Mouse (Mus musculus): ENCODE measurements at regions not wholly inside any gene's neighbourhood (a gene's known extent, or its start where the extent isn't known, plus 50 kb on each side); places are given as distances from the start of the nearest gene placed in this dataset.
"Not testable (repeated sequence)": the region's sequence is repeated elsewhere in the genome, so short reads cannot be mapped to it uniquely, and the experiment has no call there.

DNA sequence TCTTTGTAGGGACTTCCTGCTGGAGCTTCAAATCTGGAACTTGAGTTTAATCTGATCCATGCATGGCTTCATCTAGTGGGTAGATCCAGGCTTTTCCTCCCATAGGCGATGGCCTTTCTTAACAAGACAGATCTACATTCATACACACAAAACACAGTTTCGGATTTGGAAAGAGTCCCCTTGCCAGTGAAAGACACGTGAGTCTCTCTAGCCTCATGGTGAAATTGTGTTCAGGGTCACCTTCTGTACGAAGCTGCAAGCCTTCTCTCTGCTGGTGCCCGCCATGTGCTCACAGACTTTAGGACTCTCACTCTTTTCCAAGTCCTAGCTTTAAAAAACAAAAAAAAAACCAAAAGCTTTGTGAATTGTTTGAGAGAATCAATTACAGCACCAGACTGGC, 51.4 kb upstream of the Dlx2 start:
- whole genome bisulfite sequencing, result 84% methylated on average over 5 of the region's 5 CpGs
- H3K27ac ChIP-seq (replicated peaks; ENCODE audit: low read depth, low read length), result no peak overlapping the region
- DNase-seq (ENCODE audit: low spot score), result no peak
- ATAC-seq (ENCODE audit: low FRiP score, low read depth), result no peak
- no peak overlapping the region for H3K9ac ChIP-seq (ENCODE audit: low read depth, low read length, severe bottlenecking)
- H3K9me3 ChIP-seq (ENCODE audit: control insufficient read depth, low read length), result no peaks in the 10 kb centered on the region
- no peak for TF ChIP-seq POLR2A (IDR thresholded peaks at IDR 0.05; ENCODE audit: borderline replicate concordance, extremely low read depth, insufficient read depth, insufficient read length)
- no peaks in the 10 kb centered on the region for H3K27me3 ChIP-seq (ENCODE audit: control insufficient read depth, insufficient read depth, low read length)
- H3K4me1 ChIP-seq (ENCODE audit: control insufficient read depth, insufficient read depth, low read length), result peaks cover 12% of the 10 kb centered on the region; the same call in 1 of the 2 replicates
- H3K4me3 ChIP-seq (replicated peaks; ENCODE audit: low read length), result no peak overlapping the region
- H3K36me3 ChIP-seq (ENCODE audit: control insufficient read depth, insufficient read depth, low read length), result no peaks in the 10 kb centered on the region
- no peak overlapping the region for H3K4me2 ChIP-seq (replicated peaks; ENCODE audit: low read depth, low read length, severe bottlenecking)

- H3K9me3 ChIP-seq (ENCODE audit: control insufficient read depth, low read length), result no peaks in the 10 kb centered on the region
- no peaks in the 10 kb centered on the region for H3K36me3 ChIP-seq (ENCODE audit: control insufficient read depth, insufficient read depth, low read length)
- peak overlapping the region; percentile 28 for H3K4me2 ChIP-seq (replicated peaks; ENCODE audit: low read depth, low read length, severe bottlenecking)
- H3K4me3 ChIP-seq (replicated peaks; ENCODE audit: low read length), result no peak overlapping the region
- 46% methylated on average over 10 of the region's 10 CpGs for WGBS
- no peak for ATAC-seq (ENCODE audit: low FRiP score, low read depth)
- no peak for DNase-seq (ENCODE audit: low spot score)
- H3K27ac ChIP-seq (replicated peaks; ENCODE audit: low read depth, low read length), result no peak overlapping the region
- peaks cover 12% of the 10 kb centered on the region; the same call in 1 of the 2 replicates for H3K4me1 ChIP-seq (ENCODE audit: control insufficient read depth, insufficient read depth, low read length)
- H3K9ac ChIP-seq (ENCODE audit: low read depth, low read length, severe bottlenecking), result no peak overlapping the region
- no peaks in the 10 kb centered on the region for H3K27me3 ChIP-seq (ENCODE audit: control insufficient read depth, insufficient read depth, low read length)
- no peak for TF ChIP-seq POLR2A (IDR thresholded peaks at IDR 0.05; ENCODE audit: borderline replicate concordance, extremely low read depth, insufficient read depth, insufficient read length)
Observed at GRCm38 (mm10) chr2:71598368-71598767, 51.8 kb upstream of the Dlx2 start.

- Histone ChIP-seq H3K27me3 (ENCODE audit: control insufficient read depth, insufficient read depth, low read length) (no peaks in the 10 kb centered on the region), H3K4me3 (replicated peaks; ENCODE audit: low read length) (no peak overlapping the region), H3K36me3 (ENCODE audit: control insufficient read depth, insufficient read depth, low read length) (no peaks in the 10 kb centered on the region), H3K9ac (ENCODE audit: low read depth, low read length, severe bottlenecking) (no peak overlapping the region), H3K4me2 (replicated peaks; ENCODE audit: low read depth, low read length, severe bottlenecking) (peak overlapping the region; percentile 28), H3K27ac (replicated peaks; ENCODE audit: low read depth, low read length) (no peak overlapping the region), H3K9me3 (ENCODE audit: control insufficient read depth, low read length) (no peaks in the 10 kb centered on the region), H3K4me1 (ENCODE audit: control insufficient read depth, insufficient read depth, low read length) (peaks cover 12% of the 10 kb centered on the region; the same call in 1 of the 2 replicates)
- no peak for TF ChIP-seq POLR2A (IDR thresholded peaks at IDR 0.05; ENCODE audit: borderline replicate concordance, extremely low read depth, insufficient read depth, insufficient read length)
- WGBS, result 12% methylated on average over 5 of the region's 5 CpGs
- peak; percentile 95 for DNase-seq (ENCODE audit: low spot score)
- peak; percentile 73 for ATAC-seq (ENCODE audit: low FRiP score, low read depth)
Observed at GRCm38 (mm10) chr2:71598778-71599177, 52.2 kb upstream of the Dlx2 start.

GRCm38 (mm10) chr2:71600213-71600612, 53.7 kb upstream of the Dlx2 start:
- no peak overlapping the region for H3K4me2 ChIP-seq (replicated peaks; ENCODE audit: low read depth, low read length, severe bottlenecking)
- WGBS, result 69% methylated on average over 7 of the region's 7 CpGs
- H3K4me1 ChIP-seq (ENCODE audit: control insufficient read depth, insufficient read depth, low read length), result 0 out of 2 replicates have a peak, but pooled peaks cover 5% of the 10 kb centered on the region
- no peaks in the 10 kb centered on the region for H3K27me3 ChIP-seq (ENCODE audit: control insufficient read depth, insufficient read depth, low read length)
- no peak overlapping the region for H3K27ac ChIP-seq (replicated peaks; ENCODE audit: low read depth, low read length)
- TF ChIP-seq POLR2A (IDR thresholded peaks at IDR 0.05; ENCODE audit: borderline replicate concordance, extremely low read depth, insufficient read depth, insufficient read length), result no peak
- H3K4me3 ChIP-seq (replicated peaks; ENCODE audit: low read length), result no peak overlapping the region
- H3K9me3 ChIP-seq (ENCODE audit: control insufficient read depth, low read length), result no peaks in the 10 kb centered on the region
- DNase-seq (ENCODE audit: low spot score), result no peak
- no peaks in the 10 kb centered on the region for H3K36me3 ChIP-seq (ENCODE audit: control insufficient read depth, insufficient read depth, low read length)
- H3K9ac ChIP-seq (ENCODE audit: low read depth, low read length, severe bottlenecking), result no peak overlapping the region
- no peak for ATAC-seq (ENCODE audit: low FRiP score, low read depth)

- ATAC-seq (ENCODE audit: low FRiP score, low read depth) (no peak), DNase-seq (ENCODE audit: low spot score) (no peak)
- TF ChIP-seq POLR2A (IDR thresholded peaks at IDR 0.05; ENCODE audit: borderline replicate concordance, extremely low read depth, insufficient read depth, insufficient read length), result no peak
- H3K4me3 ChIP-seq (replicated peaks; ENCODE audit: low read length), result no peak overlapping the region
- no peak overlapping the region for H3K9ac ChIP-seq (ENCODE audit: low read depth, low read length, severe bottlenecking)
- no peaks in the 10 kb centered on the region for H3K36me3 ChIP-seq (ENCODE audit: control insufficient read depth, insufficient read depth, low read length)
- no peaks in the 10 kb centered on the region for H3K27me3 ChIP-seq (ENCODE audit: control insufficient read depth, insufficient read depth, low read length)
- 58% methylated on average over 1 of the region's 1 CpGs for WGBS
- 0 out of 2 replicates have a peak, but pooled peaks cover 5% of the 10 kb centered on the region for H3K4me1 ChIP-seq (ENCODE audit: control insufficient read depth, insufficient read depth, low read length)
- H3K4me2 ChIP-seq (replicated peaks; ENCODE audit: low read depth, low read length, severe bottlenecking), result no peak overlapping the region
- no peaks in the 10 kb centered on the region for H3K9me3 ChIP-seq (ENCODE audit: control insufficient read depth, low read length)
- H3K27ac ChIP-seq (replicated peaks; ENCODE audit: low read depth, low read length), result no peak overlapping the region
Observed at GRCm38 (mm10) chr2:71600999-71601398, 54.4 kb upstream of the Dlx2 start.

- WGBS, result 93% methylated on average over 8 of the region's 8 CpGs
- H3K4me3 ChIP-seq (replicated peaks; ENCODE audit: low read length); ATAC-seq (ENCODE audit: low FRiP score, low read depth); H3K4me2 ChIP-seq (replicated peaks; ENCODE audit: low read depth, low read length, severe bottlenecking); H3K36me3 ChIP-seq (ENCODE audit: control insufficient read depth, insufficient read depth, low read length); DNase-seq (ENCODE audit: low spot score); H3K9ac ChIP-seq (ENCODE audit: low read depth, low read length, severe bottlenecking); H3K27me3 ChIP-seq (ENCODE audit: control insufficient read depth, insufficient read depth, low read length); H3K27ac ChIP-seq (replicated peaks; ENCODE audit: low read depth, low read length); H3K9me3 ChIP-seq (ENCODE audit: control insufficient read depth, low read length): not testable (repeated sequence)
- H3K4me1 ChIP-seq (ENCODE audit: control insufficient read depth, insufficient read depth, low read length), result peaks cover 11% of the 10 kb centered on the region
Observed at GRCm38 (mm10) chr2:71603796-71604195, 57.2 kb upstream of the Dlx2 start.

Measured in limb, embryonic 14.5 days (tissue).